Mouse (Mus musculus): ENCODE data around the gene Rnf215.
A peak's percentile ranks its signal among the peaks of the same experiment; 100 is the strongest.

The Rnf215 gene

GRCm38 (mm10) chr11:4186486-4187317, 51.7 kb downstream of the Rnf215 start, which contains the start of gene Tbc1d10a:
TSS of gene Tbc1d10a (plus strand) at chr11:4186789.
- DNase-seq (ENCODE audit: inconsistent age in 2 of 2, low spot score in 1 of 2) = peak; percentile 99

GRCm38 (mm10) chr11:4187318-4187700, 52.3 kb downstream of the Rnf215 start:
- no peak for DNase-seq (ENCODE audit: inconsistent age in 2 of 2, low spot score in 1 of 2)

GRCm38 (mm10) chr11:4189182-4189581, 54.2 kb downstream of the Rnf215 start:
- peak in 1 of 2 experiments; percentile 48 for DNase-seq (ENCODE audit: inconsistent age in 2 of 2, low spot score in 1 of 2)

GRCm38 (mm10) chr11:4190677-4191076, 55.7 kb downstream of the Rnf215 start:
- DNase-seq (ENCODE audit: inconsistent age in 2 of 2, low spot score in 1 of 2) = peak; percentile 62 to 75
